ENCODE assay signal across 24 mouse cellular contexts in genomic region chr3:27658198-27658763, GRCm38 (mm10). TPM values are rescaled to one million over a fixed set of nuclear protein-coding genes. Genes with fewer than 3 reads are reported as not detected.
DNase-seq lines count a peak whose midpoint lies in the region; ATAC-seq and TF ChIP-seq lines count a peak whose summit lies in the region.
"Had no signal": no experiment of that assay in that cellular context is flagged by ENCODE, and none has a peak within 500 bp of the region (broad histone marks: within the 10 kb centered on the region; RNA-seq: fewer than 3 reads in every experiment).

No protein-coding gene starts in this region.

- no peak for TF ChIP-seq CTCF in kidney, adult 2 months (conservative IDR thresholded peaks at IDR 0.05; ENCODE audit: insufficient read depth, insufficient read length, low read depth, low read length)
- no peak for TF ChIP-seq CTCF in embryonic fibroblast, embryonic 13.5 days (IDR thresholded peaks at IDR 0.05; ENCODE audit: borderline replicate concordance, insufficient read depth, low read length)
- no peak for TF ChIP-seq CTCF in cerebellum, adult 2 months (IDR thresholded peaks at IDR 0.05; ENCODE audit: borderline replicate concordance, insufficient read depth, low read depth, low read length)

- no peak overlapping the region for H3K4me2 ChIP-seq in forebrain, embryonic 15.5 days (replicated peaks)
- H3K4me2 ChIP-seq: embryonic facial prominence, embryonic 13.5 days; limb, embryonic 13.5 days; liver, embryonic 11.5 days; midbrain, embryonic 13.5 days; neural tube, embryonic 13.5 days had no signal

- no peaks in the 10 kb centered on the region for H3K4me1 ChIP-seq in forebrain, embryonic 15.5 days
- peaks cover 36% of the 10 kb centered on the region for H3K4me1 ChIP-seq in forebrain, embryonic 10.5 days
- H3K4me1 ChIP-seq in kidney, adult 2 months (ENCODE audit: control insufficient read depth, insufficient read depth, low read length): peaks cover 20% of the 10 kb centered on the region
- H3K4me1 ChIP-seq in embryonic fibroblast, embryonic 13.5 days (ENCODE audit: control insufficient read depth, insufficient read depth, low read length): peaks cover 34% of the 10 kb centered on the region
- H3K4me1 ChIP-seq in cerebellum, adult 2 months (ENCODE audit: control insufficient read depth, insufficient read depth, low read length): no peaks in the 10 kb centered on the region; the same call in 1 of the 2 replicates

- no peak overlapping the region for H3K4me3 ChIP-seq in forebrain, embryonic 15.5 days
- no peak overlapping the region for H3K4me3 ChIP-seq in forebrain, embryonic 10.5 days
- no peak overlapping the region for H3K4me3 ChIP-seq in kidney, adult 2 months (ENCODE audit: insufficient read depth, low read depth, low read length)
- no peak overlapping the region for H3K4me3 ChIP-seq in embryonic fibroblast, embryonic 13.5 days (ENCODE audit: insufficient read depth, low read length)
- H3K4me3 ChIP-seq in cerebellum, adult 2 months (replicated peaks; ENCODE audit: insufficient read depth, low read depth, low read length): no peak overlapping the region
- H3K4me3 ChIP-seq: embryonic facial prominence, embryonic 13.5 days; erythroblast, embryonic 14.5 days; limb, embryonic 13.5 days; midbrain, embryonic 13.5 days; neural tube, embryonic 13.5 days had no signal

- no peaks in the 10 kb centered on the region for H3K27me3 ChIP-seq in forebrain, embryonic 15.5 days
- no peaks in the 10 kb centered on the region for H3K27me3 ChIP-seq in forebrain, embryonic 10.5 days (ENCODE audit: poor library complexity, severe bottlenecking)
- H3K27me3 ChIP-seq in kidney, adult 2 months (replicated peaks; ENCODE audit: control insufficient read depth, insufficient read depth, low read length): no peaks in the 10 kb centered on the region
- no peaks in the 10 kb centered on the region for H3K27me3 ChIP-seq in cerebellum, adult 2 months (ENCODE audit: control insufficient read depth, insufficient read depth, low read length)
- H3K27me3 ChIP-seq: embryonic facial prominence, embryonic 13.5 days; limb, embryonic 13.5 days; midbrain, embryonic 13.5 days; neural tube, embryonic 13.5 days had no signal

- TF ChIP-seq POLR2A in kidney, adult 2 months (IDR thresholded peaks at IDR 0.05; ENCODE audit: low read depth, low read length): no peak
- TF ChIP-seq POLR2A in embryonic fibroblast, embryonic 13.5 days (IDR thresholded peaks at IDR 0.05; ENCODE audit: low read depth, low read length): no peak
- TF ChIP-seq POLR2A in cerebellum, adult 2 months (IDR thresholded peaks at IDR 0.05; ENCODE audit: borderline replicate concordance, insufficient read depth, low read length): no peak

- H3K9ac ChIP-seq in forebrain, embryonic 15.5 days (replicated peaks): no peak overlapping the region
- H3K9ac ChIP-seq: embryonic facial prominence, embryonic 13.5 days; limb, embryonic 13.5 days; midbrain, embryonic 13.5 days; neural tube, embryonic 13.5 days had no signal

- DNase-seq in forebrain, embryonic 10.5 days (ENCODE audit: extremely low spot score, low spot score): no peak
- peak; percentile 76 for DNase-seq in kidney, adult 2 months
- DNase-seq in kidney, postnatal 25 days: no peak
- DNase-seq in lung, adult 18-20 months: peak; percentile 40 to 63
- no peak for DNase-seq in lung, postnatal 14 days
- DNase-seq in cerebellum, adult 2 months: no peak
- DNase-seq: adrenal gland, postnatal 14 days; cerebellum, adult 11 months; cerebellum, postnatal 10 days; gastrocnemius, postnatal 14 days; heart, postnatal 10 days; retina, postnatal 1 day; right cerebral cortex, postnatal 14 days; thymus, postnatal 4 days had no signal

- H3K27ac ChIP-seq in forebrain, embryonic 15.5 days (replicated peaks): no peak overlapping the region
- H3K27ac ChIP-seq in forebrain, embryonic 10.5 days: no peak overlapping the region
- no peak overlapping the region for H3K27ac ChIP-seq in kidney, adult 2 months (ENCODE audit: insufficient read depth, low read depth, low read length)
- H3K27ac ChIP-seq in embryonic fibroblast, embryonic 13.5 days (ENCODE audit: insufficient read depth, low read length): peak overlapping the region; percentile 21; the same call in 1 of the 2 replicates
- no peak overlapping the region for H3K27ac ChIP-seq in cerebellum, adult 2 months (ENCODE audit: insufficient read depth, low read length)
- H3K27ac ChIP-seq: limb, embryonic 13.5 days; macrophage; midbrain, embryonic 13.5 days; neural tube, embryonic 13.5 days had no signal

- peak; percentile 62 for ATAC-seq in forebrain, embryonic 15.5 days (replicated peaks)
- ATAC-seq: hindbrain, embryonic 16.5 days had no signal

- no peaks in the 10 kb centered on the region for H3K9me3 ChIP-seq in forebrain, embryonic 15.5 days
- H3K9me3 ChIP-seq in forebrain, embryonic 10.5 days: no peaks in the 10 kb centered on the region
- H3K9me3 ChIP-seq: embryonic facial prominence, embryonic 13.5 days; limb, embryonic 13.5 days; midbrain, embryonic 13.5 days; neural tube, embryonic 13.5 days had no signal

- 64% methylated on average over 4 of the region's 4 CpGs for WGBS in forebrain, embryonic 15.5 days
- WGBS in forebrain, embryonic 10.5 days: 89% methylated on average over 4 of the region's 4 CpGs
- 43% methylated on average over 4 of the region's 4 CpGs for WGBS in kidney, adult 2 months
- 68% methylated on average over 4 of the region's 4 CpGs for WGBS in cerebellum, adult 2 months

- no peaks in the 10 kb centered on the region for H3K36me3 ChIP-seq in forebrain, embryonic 15.5 days
- no peaks in the 10 kb centered on the region for H3K36me3 ChIP-seq in forebrain, embryonic 10.5 days (replicated peaks)
- no peaks in the 10 kb centered on the region for H3K36me3 ChIP-seq in kidney, adult 2 months (ENCODE audit: control insufficient read depth, insufficient read depth, low read length)
- H3K36me3 ChIP-seq: embryonic facial prominence, embryonic 13.5 days; limb, embryonic 13.5 days; midbrain, embryonic 13.5 days; neural tube, embryonic 13.5 days had no signal

RNA-seq across cellular contexts. Expression of gene Fndc3b, which starts 52.8 kb away (rescaled TPM):
- 6.1 and 7.7 TPM in 2 replicates for polyA plus RNA-seq in forebrain, embryonic 15.5 days (2015; fragmentation: Nextera tagmentation; extraction: Ambion mirVana)
- polyA plus RNA-seq in forebrain, embryonic 10.5 days (2016; fragmentation: Nextera tagmentation; extraction: Ambion mirVana): 9.9 and 10.8 TPM in 2 replicates
- polyA plus RNA-seq in kidney, adult 2 months (2012; rRNA removed): 12.1 and 14.2 TPM in 2 replicates
- 130 and 144 TPM in 2 replicates for polyA plus RNA-seq in embryonic fibroblast, embryonic 13.5 days (2011; ENCODE audit: insufficient read length, low read depth, missing spikeins)
- 4.1 and 5.3 TPM in 2 replicates for polyA plus RNA-seq in cerebellum, adult 2 months (2012; rRNA removed)

Comparison
In these comparisons a context has a peak if more than half of its experiments do, and no peak if none do; other contexts are left out.
1. DNase-seq: peak in kidney, adult 2 months (single experiment) and lung, adult 18-20 months (2 of 2); none in forebrain, embryonic 10.5 days (single experiment), kidney, postnatal 25 days (0 of 2), lung, postnatal 14 days (single experiment) and cerebellum, adult 2 months (0 of 2).